Mouse (Mus musculus): ENCODE measurements at regions not wholly inside any gene's neighbourhood (a gene's known extent, or its start where the extent isn't known, plus 50 kb on each side); places are given as distances from the start of the nearest gene placed in this dataset.

- no peak for DNase-seq (ENCODE audit: extremely low read depth, low read depth, low spot score)
These were observed 260.3 kb upstream of the Rag2 start for GRCm38 (mm10) chr2:101364256-101364655.

GRCm38 (mm10) chr2:101368278-101368677 lies 256.2 kb upstream of the Rag2 start:
- no peak for DNase-seq (ENCODE audit: extremely low read depth, low read depth, low spot score)

GRCm38 (mm10) chr2:101370991-101371736 lies 253.4 kb upstream of the Rag2 start:
- DNase-seq (ENCODE audit: extremely low read depth, low read depth, low spot score): no peak

- no peak for DNase-seq (ENCODE audit: extremely low read depth, low read depth, low spot score)
These were observed 252.6 kb upstream of the Rag2 start for GRCm38 (mm10) chr2:101371834-101372493.

GRCm38 (mm10) chr2:101380595-101380994 lies 243.9 kb upstream of the Rag2 start:
- DNase-seq (ENCODE audit: extremely low read depth, low read depth, low spot score): no peak

GRCm38 (mm10) chr2:101415002-101415401 lies 209.5 kb upstream of the Rag2 start:
- no peak for DNase-seq (ENCODE audit: extremely low read depth, low read depth, low spot score)

- no peak for DNase-seq (ENCODE audit: extremely low read depth, low read depth, low spot score)
These were observed 207.8 kb upstream of the Rag2 start for GRCm38 (mm10) chr2:101416702-101417101.

- DNase-seq (ENCODE audit: extremely low read depth, low read depth, low spot score): no peak
These were observed 191.2 kb upstream of the Rag2 start for GRCm38 (mm10) chr2:101433141-101433895.

- no peak for DNase-seq (ENCODE audit: extremely low read depth, low read depth, low spot score)
These were observed 184.3 kb upstream of the Rag2 start for GRCm38 (mm10) chr2:101440231-101440630.

- DNase-seq (ENCODE audit: extremely low read depth, low read depth, low spot score): no peak
These were observed 183.4 kb upstream of the Rag2 start for GRCm38 (mm10) chr2:101441081-101441630.

- DNase-seq (ENCODE audit: extremely low read depth, low read depth, low spot score): no peak
These were observed 168.9 kb upstream of the Rag2 start for GRCm38 (mm10) chr2:101455591-101455990.

- DNase-seq (ENCODE audit: extremely low read depth, low read depth, low spot score): no peak
These were observed 165.6 kb upstream of the Rag2 start for GRCm38 (mm10) chr2:101458959-101459358.

GRCm38 (mm10) chr2:101462450-101462849 lies 162.1 kb upstream of the Rag2 start:
- no peak for DNase-seq (ENCODE audit: extremely low read depth, low read depth, low spot score)

GRCm38 (mm10) chr2:101464291-101465140 lies 160.0 kb upstream of the Rag2 start:
- DNase-seq (ENCODE audit: extremely low read depth, low read depth, low spot score): no peak

- DNase-seq (ENCODE audit: extremely low read depth, low read depth, low spot score): no peak
These were observed 153.9 kb upstream of the Rag2 start for GRCm38 (mm10) chr2:101470569-101471100.

- DNase-seq (ENCODE audit: extremely low read depth, low read depth, low spot score): peak; percentile 5
These were observed 151.9 kb upstream of the Rag2 start for GRCm38 (mm10) chr2:101472449-101473115.

- no peak for DNase-seq (ENCODE audit: extremely low read depth, low read depth, low spot score)
These were observed 151.4 kb upstream of the Rag2 start for GRCm38 (mm10) chr2:101473116-101473485.

GRCm38 (mm10) chr2:101476862-101477261 lies 147.7 kb upstream of the Rag2 start:
- no peak for DNase-seq (ENCODE audit: extremely low read depth, low read depth, low spot score)

GRCm38 (mm10) chr2:101490207-101490606 lies 134.3 kb upstream of the Rag2 start:
- DNase-seq (ENCODE audit: extremely low read depth, low read depth, low spot score): no peak

GRCm38 (mm10) chr2:101491762-101492161 lies 132.8 kb upstream of the Rag2 start:
- no peak for DNase-seq (ENCODE audit: extremely low read depth, low read depth, low spot score)

Data from fat pad, adult 2 months (tissue).